Mouse (Mus musculus) ES-E14 (cell line): ENCODE measurements at regions not wholly inside any gene's neighbourhood (a gene's known extent, or its start where the extent isn't known, plus 50 kb on each side); places are given as distances from the start of the nearest gene placed in this dataset.

Source experiments
- CHD2 ChIP-seq: IDR thresholded peaks from 2 replicates; pipeline ENCODE4 v1.6.1; 2014; ENCODE audit warnings: mild to moderate bottlenecking, low read depth, low read length, inconsistent platforms
- MAFK ChIP-seq: IDR thresholded peaks from 2 replicates; pipeline ENCODE4 v1.6.1; 2014; ENCODE audit warnings: mild to moderate bottlenecking, low read depth, low read length, inconsistent platforms; ENCODE audit not compliant: insufficient read depth
- ZC3H11A ChIP-seq: IDR thresholded peaks from 2 replicates; pipeline ENCODE4 v1.6.1; 2012; ENCODE audit warnings: low read depth, mild to moderate bottlenecking, inconsistent platforms, low read length, borderline replicate concordance
- ZNF384 ChIP-seq: IDR thresholded peaks from 2 replicates; pipeline ENCODE4 v1.6.1; 2012; ENCODE audit warnings: low read depth, low read length, inconsistent platforms

GRCm38 (mm10) chr3:18560282-18560785 lies 612.1 kb downstream of the Cypt12 start:
- TF ChIP-seq ZC3H11A (no peak), ZNF384 (no peak), MAFK (no peak), CHD2 (no peak)
